Mouse (Mus musculus): ENCODE results near the gene Dok4. TPM values are rescaled to one million over a fixed set of nuclear protein-coding genes. Genes with fewer than 3 reads are reported as not detected.
A peak's percentile ranks its signal among the peaks of the same experiment; 100 is the strongest.
"Not testable (repeated sequence)": the region's sequence is repeated elsewhere in the genome, so short reads cannot be mapped to it uniquely, and the experiment has no call there.

Gene Dok4
- polyA plus RNA-seq, 1 experiment from 2014 or later = 42.7 TPM

DNA sequence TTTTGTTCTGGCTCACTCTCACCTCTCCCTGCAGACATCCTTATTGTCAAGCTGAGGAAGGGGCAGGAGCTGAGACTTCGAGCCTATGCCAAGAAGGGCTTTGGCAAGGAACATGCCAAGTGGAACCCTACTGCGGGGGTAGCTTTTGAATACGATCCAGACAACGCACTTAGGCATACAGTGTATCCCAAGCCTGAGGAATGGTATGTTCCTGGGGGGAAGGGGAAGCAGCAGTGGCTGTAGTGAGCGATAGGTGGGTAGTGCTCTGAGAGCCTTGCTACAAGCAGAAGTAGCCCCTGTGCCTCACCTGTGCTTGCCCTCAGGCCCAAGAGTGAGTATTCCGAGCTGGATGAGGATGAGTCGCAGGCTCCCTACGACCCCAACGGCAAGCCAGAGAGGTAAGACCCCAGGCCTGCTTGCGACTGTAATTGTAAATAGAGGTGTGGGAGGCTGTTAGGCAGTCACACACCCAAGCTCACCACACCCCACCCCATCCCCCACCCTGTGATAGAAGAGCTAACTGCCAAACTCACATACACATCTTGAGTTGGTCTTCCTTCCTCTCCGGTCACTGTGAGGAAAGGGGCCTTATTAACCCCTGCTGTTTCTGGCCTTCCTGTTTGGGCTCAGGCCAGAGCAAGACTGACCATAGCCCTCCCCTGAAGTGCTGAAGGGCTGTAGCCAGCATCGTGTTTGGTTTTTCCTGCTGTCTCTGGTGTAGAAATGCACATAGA is 13.5 kb downstream of the Dok4 start:
- ATAC-seq = peak; percentile 67
- Histone ChIP-seq H3K4me1 (ENCODE audit: insufficient read depth, low read depth, low read length) (no peaks in the 10 kb centered on the region; the same call in 1 of the 2 replicates), H3K27ac (ENCODE audit: low read length) (no peak overlapping the region), H3K27me3 (replicated peaks; ENCODE audit: insufficient read depth, low read length) (no peaks in the 10 kb centered on the region), H3K9ac (replicated peaks; ENCODE audit: low read depth) (no peak overlapping the region), H3K9me3 (ENCODE audit: low read length) (no peaks in the 10 kb centered on the region), H3K4me3 (ENCODE audit: low read depth, low read length) (no peak overlapping the region), H3K36me3 (ENCODE audit: insufficient read depth, low read length) (peaks cover 33% of the 10 kb centered on the region), H3K4me2 (replicated peaks; ENCODE audit: low read depth, low read length) (no peak overlapping the region)
- 74% methylated on average over 12 of the region's 12 CpGs for WGBS
- no peak for TF ChIP-seq CTCF (IDR thresholded peaks at IDR 0.05)
- peak; percentile 29; the same call in 1 of the 2 replicates for TF ChIP-seq EP300 (IDR thresholded peaks at IDR 0.05)
- DNase-seq (ENCODE audit: low spot score) = peak; percentile 44

DNA sequence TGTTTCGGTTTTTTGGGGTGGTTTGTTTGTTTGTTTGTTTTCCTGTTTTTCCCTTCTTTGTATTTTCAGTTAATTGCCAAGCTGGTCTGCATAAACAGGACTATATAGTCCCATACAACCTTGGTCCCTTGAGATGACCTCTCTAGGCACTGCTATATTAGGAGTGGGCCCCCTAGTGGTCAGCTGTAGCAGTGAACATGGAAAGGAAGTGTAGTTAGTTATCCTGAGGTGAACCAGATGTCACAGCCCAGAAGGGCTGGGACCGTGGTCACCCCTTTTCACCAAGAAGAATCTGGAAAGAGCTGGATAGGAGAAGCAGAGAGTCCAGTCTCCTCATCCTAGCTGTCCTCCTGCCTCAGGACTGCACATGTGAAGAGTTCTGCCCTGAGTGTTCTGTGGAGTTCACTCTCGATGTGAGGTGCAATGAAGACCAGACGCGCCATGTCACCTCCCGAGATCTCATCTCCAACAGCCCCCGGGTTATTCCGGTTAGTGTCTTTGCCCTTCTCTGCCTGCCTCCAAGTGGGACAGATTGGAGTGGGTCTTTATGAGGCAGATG is 14.7 kb downstream of the Dok4 start:
- Histone ChIP-seq H3K27me3 (replicated peaks; ENCODE audit: insufficient read depth, low read length) (no peaks in the 10 kb centered on the region), H3K36me3 (ENCODE audit: insufficient read depth, low read length) (peaks cover 28% of the 10 kb centered on the region), H3K9me3 (ENCODE audit: low read length) (no peaks in the 10 kb centered on the region), H3K27ac (ENCODE audit: low read length) (no peak overlapping the region), H3K4me1 (ENCODE audit: insufficient read depth, low read depth, low read length) (no peaks in the 10 kb centered on the region; the same call in 1 of the 2 replicates), H3K4me2 (replicated peaks; ENCODE audit: low read depth, low read length) (no peak overlapping the region), H3K4me3 (ENCODE audit: low read depth, low read length) (no peak overlapping the region), H3K9ac (replicated peaks; ENCODE audit: low read depth) (no peak overlapping the region)
- ATAC-seq = 0 out of 2 replicates have a peak, but pooled peaks have one; percentile 33
- WGBS = 71% methylated on average over 8 of the region's 8 CpGs
- TF ChIP-seq CTCF (IDR thresholded peaks at IDR 0.05) (peak; percentile 93), EP300 (IDR thresholded peaks at IDR 0.05) (no peak)
- peak; percentile 77 for DNase-seq (ENCODE audit: low spot score)

DNA sequence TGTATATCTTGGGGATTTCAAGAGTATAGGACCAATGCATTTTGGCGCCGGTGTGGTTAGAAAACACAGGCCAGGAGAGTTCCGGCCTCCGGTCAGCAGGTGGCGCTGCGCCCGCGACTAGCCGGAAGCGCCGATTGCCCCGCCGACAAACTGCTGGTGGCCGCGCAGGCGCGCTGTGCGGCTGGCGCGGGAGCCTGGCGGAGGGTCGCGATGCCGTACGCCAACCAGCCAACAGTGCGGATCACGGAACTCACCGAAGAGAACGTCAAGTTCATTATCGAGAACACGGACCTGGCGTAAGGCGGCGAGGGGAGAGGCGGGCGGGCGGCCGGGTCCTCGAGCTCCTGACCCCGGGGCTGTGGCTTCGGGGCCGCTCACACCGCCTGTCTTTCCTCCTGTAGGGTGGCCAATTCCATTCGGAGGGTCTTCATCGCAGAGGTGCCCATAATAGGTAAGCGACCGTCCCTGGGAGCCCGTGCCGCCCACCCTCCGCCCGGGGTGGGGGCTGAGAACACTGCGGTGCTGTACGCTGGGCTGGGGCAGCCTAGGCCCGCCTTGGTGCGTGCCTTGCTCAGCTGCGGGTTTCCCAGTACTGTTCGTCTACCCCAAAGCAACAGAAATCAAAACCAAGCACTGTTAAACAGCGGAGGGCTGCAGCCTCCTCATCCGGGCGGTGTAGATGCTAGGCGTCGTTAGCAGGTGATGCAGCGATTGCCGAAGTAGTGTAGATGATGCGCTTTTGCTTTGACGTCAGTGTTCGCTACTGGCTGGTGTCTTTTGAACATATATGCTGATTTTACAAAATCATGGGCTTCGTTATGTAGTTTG is 18.6 kb downstream of the Dok4 start, which contains the start of gene Polr2c:
Gene Polr2c, plus strand, starts transcription at position 105 of the 828 bp plus-strand sequence.
- ATAC-seq (peak; percentile 87), DNase-seq (ENCODE audit: low spot score) (peak; percentile 85)
- Histone ChIP-seq H3K27me3 (replicated peaks; ENCODE audit: insufficient read depth, low read length) (no peaks in the 10 kb centered on the region), H3K27ac (ENCODE audit: low read length) (peak within 1 kb of the TSS; percentile 43; the same call in 1 of the 2 replicates), H3K4me2 (replicated peaks; ENCODE audit: low read depth, low read length) (peak within 1 kb of the TSS; percentile 87), H3K36me3 (ENCODE audit: insufficient read depth, low read length) (peaks cover 13% of the 10 kb centered on the region), H3K4me3 (ENCODE audit: low read depth, low read length) (peak within 1 kb of the TSS; percentile 89), H3K9ac (replicated peaks; ENCODE audit: low read depth) (peak within 1 kb of the TSS; percentile 96), H3K9me3 (ENCODE audit: low read length) (no peaks in the 10 kb centered on the region), H3K4me1 (ENCODE audit: insufficient read depth, low read depth, low read length) (no peaks in the 10 kb centered on the region; the same call in 1 of the 2 replicates)
- TF ChIP-seq CTCF (IDR thresholded peaks at IDR 0.05) (peak; percentile 90), EP300 (IDR thresholded peaks at IDR 0.05) (no peak; the same call in 1 of the 2 replicates)
- WGBS = 2% methylated on average over 65 of the region's 68 CpGs

DNA sequence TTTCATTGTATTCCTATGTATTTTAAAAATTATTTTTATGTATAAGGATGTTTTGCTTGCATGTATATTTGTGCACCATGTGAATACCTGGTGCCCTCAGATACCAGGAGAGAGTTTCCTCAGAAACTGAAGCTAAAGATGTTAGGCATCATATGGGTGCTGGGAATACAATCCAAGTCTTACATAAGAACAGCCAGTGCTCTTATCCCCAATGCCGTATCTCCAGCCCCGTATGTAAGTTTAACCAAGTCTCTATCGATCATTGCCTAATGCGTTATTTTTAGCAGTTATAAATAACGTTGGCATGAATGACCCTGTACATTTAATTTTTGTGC is 19.2 kb downstream of the Dok4 start:
- no peak for ATAC-seq
- WGBS = 26% methylated on average over 5 of the region's 5 CpGs
- peaks cover 15% of the 10 kb centered on the region for H3K36me3 ChIP-seq (ENCODE audit: insufficient read depth, low read length)
- no peak overlapping the region for H3K4me3 ChIP-seq (ENCODE audit: low read depth, low read length)
- no peak overlapping the region for H3K27ac ChIP-seq (ENCODE audit: low read length)
- no peaks in the 10 kb centered on the region; the same call in 1 of the 2 replicates for H3K4me1 ChIP-seq (ENCODE audit: insufficient read depth, low read depth, low read length)
- H3K9me3 ChIP-seq (ENCODE audit: low read length) = no peaks in the 10 kb centered on the region
- no peak for TF ChIP-seq CTCF (IDR thresholded peaks at IDR 0.05)
- no peak for TF ChIP-seq EP300 (IDR thresholded peaks at IDR 0.05)
- no peak overlapping the region for H3K4me2 ChIP-seq (replicated peaks; ENCODE audit: low read depth, low read length)
- no peak overlapping the region for H3K9ac ChIP-seq (replicated peaks; ENCODE audit: low read depth)
- DNase-seq (ENCODE audit: low spot score) = no peak
- no peaks in the 10 kb centered on the region for H3K27me3 ChIP-seq (replicated peaks; ENCODE audit: insufficient read depth, low read length)

DNA sequence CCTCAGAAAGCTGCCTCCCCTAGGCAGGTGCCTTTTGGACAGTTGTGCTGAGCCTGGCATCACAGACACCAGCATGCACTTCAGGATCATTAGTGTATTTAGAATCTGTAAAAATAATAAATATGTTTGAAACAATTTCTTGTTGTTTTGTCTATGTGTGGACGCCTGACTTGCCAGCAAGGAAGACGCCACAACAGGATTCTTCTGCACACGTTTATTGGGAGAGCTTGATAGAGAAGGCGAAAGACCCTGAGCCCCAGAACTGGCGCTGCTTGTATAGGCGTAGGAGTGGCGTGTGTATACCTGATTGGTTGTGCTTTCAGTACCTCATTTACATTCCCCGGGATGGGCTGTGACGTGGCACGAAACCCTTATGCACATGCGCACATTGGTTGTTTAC is 21.4 kb downstream of the Dok4 start:
- WGBS = 89% methylated on average over 11 of the region's 11 CpGs
- H3K36me3 ChIP-seq (ENCODE audit: insufficient read depth, low read length) = peaks cover 27% of the 10 kb centered on the region
- not testable (repeated sequence) for H3K4me2 ChIP-seq (replicated peaks; ENCODE audit: low read depth, low read length); ATAC-seq; H3K27me3 ChIP-seq (replicated peaks; ENCODE audit: insufficient read depth, low read length); H3K9me3 ChIP-seq (ENCODE audit: low read length); H3K9ac ChIP-seq (replicated peaks; ENCODE audit: low read depth); H3K4me1 ChIP-seq (ENCODE audit: insufficient read depth, low read depth, low read length); DNase-seq (ENCODE audit: low spot score); H3K4me3 ChIP-seq (ENCODE audit: low read depth, low read length); H3K27ac ChIP-seq (ENCODE audit: low read length)

DNA sequence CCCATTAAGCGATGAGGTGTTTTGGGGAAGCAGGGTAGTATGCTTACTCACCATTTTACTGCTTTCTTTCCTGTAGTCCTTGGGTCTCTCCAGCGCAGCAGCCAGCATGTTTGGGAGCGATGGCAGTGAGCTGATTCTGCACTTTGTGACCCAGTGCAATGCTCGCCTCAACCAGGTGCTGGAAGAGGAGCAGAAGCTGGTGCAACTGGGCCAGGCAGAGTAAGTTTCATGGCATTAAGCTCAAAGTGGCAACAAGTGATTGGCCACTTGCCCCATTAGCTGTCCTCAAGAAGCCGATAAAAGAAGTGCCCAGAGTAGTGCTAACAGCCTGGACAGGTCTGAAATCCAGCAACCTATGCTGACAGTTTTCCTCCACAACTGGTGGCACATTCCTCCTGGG is 26.1 kb downstream of the Dok4 start:
- H3K9ac ChIP-seq (replicated peaks; ENCODE audit: low read depth) = no peak overlapping the region

More for the DNA sequence above, 26.1 kb downstream of the Dok4 start:
- no peaks in the 10 kb centered on the region for H3K9me3 ChIP-seq (ENCODE audit: low read length)
- no peak overlapping the region for H3K27ac ChIP-seq (ENCODE audit: low read length)
- H3K4me1 ChIP-seq (ENCODE audit: insufficient read depth, low read depth, low read length) = no peaks in the 10 kb centered on the region
- no peak overlapping the region for H3K4me3 ChIP-seq (ENCODE audit: low read depth, low read length)
- H3K36me3 ChIP-seq (ENCODE audit: insufficient read depth, low read length) = peaks cover 32% of the 10 kb centered on the region
- no peak overlapping the region for H3K4me2 ChIP-seq (replicated peaks; ENCODE audit: low read depth, low read length)
- DNase-seq (ENCODE audit: low spot score) (no peak), ATAC-seq (no peak)
- 92% methylated on average over 5 of the region's 5 CpGs for WGBS
- no peak for TF ChIP-seq CTCF (IDR thresholded peaks at IDR 0.05)
- TF ChIP-seq EP300 (IDR thresholded peaks at IDR 0.05) = no peak
- H3K27me3 ChIP-seq (replicated peaks; ENCODE audit: insufficient read depth, low read length) = no peaks in the 10 kb centered on the region
